Mouse (Mus musculus) layer of hippocampus, postnatal 14 days (tissue): Measurements from ENCODE around the gene Zdhhc1. TPM values are rescaled to one million over a fixed set of nuclear protein-coding genes. Genes with fewer than 3 reads are reported as not detected.

Experiments used
- DNase-seq, 2 experiments: peaks; one replicate each; pipeline ENCODE4 v3.0.0; 2021 to 2022; ENCODE audit warnings: low spot score in 2 of 2, mixed read lengths in 1 of 2
- total RNA-seq, 2 experiments: library from RNA; stranded (reverse); gene quantifications; 2 replicates each; pipeline ENCODE4 v1.2.3; 2021

Zdhhc1 gene
- total RNA-seq, 2 experiments from 2014 or later: 20.8 to 22.4 TPM

GRCm38 (mm10) chr8:105518436-105519313 is 22.0 kb upstream of the Zdhhc1 start, which contains the start of gene Hsd11b2:
Gene Hsd11b2 (plus strand): TSS chr8:105518755.
- DNase-seq: peak; percentile 26 to 35

GRCm38 (mm10) chr8:105517346-105517745 is 20.6 kb upstream of the Zdhhc1 start:
- DNase-seq: no peak

GRCm38 (mm10) chr8:105516018-105516645 is 19.4 kb upstream of the Zdhhc1 start:
- DNase-seq: peak; percentile 74 to 79

- no peak for DNase-seq
These were observed 18.0 kb upstream of the Zdhhc1 start for GRCm38 (mm10) chr8:105514656-105515055.

- no peak for DNase-seq
These were observed 17.5 kb upstream of the Zdhhc1 start for GRCm38 (mm10) chr8:105514194-105514593.

- DNase-seq: no peak
These were observed 13.5 kb upstream of the Zdhhc1 start for GRCm38 (mm10) chr8:105509997-105510735.

- DNase-seq: no peak
These were observed 12.1 kb upstream of the Zdhhc1 start for GRCm38 (mm10) chr8:105508758-105509157.

- DNase-seq: no peak
These were observed 10.3 kb upstream of the Zdhhc1 start for GRCm38 (mm10) chr8:105506977-105507376.

GRCm38 (mm10) chr8:105504617-105505016 is 7.9 kb upstream of the Zdhhc1 start:
- no peak for DNase-seq

GRCm38 (mm10) chr8:105499787-105500186 is 3.1 kb upstream of the Zdhhc1 start:
- DNase-seq: no peak

GRCm38 (mm10) chr8:105495350-105496302 is 1.1 kb downstream of the Zdhhc1 start:
- DNase-seq: no peak

- DNase-seq: no peak
These were observed 2.1 kb downstream of the Zdhhc1 start for GRCm38 (mm10) chr8:105494566-105494965.

GRCm38 (mm10) chr8:105493495-105493894 is 3.2 kb downstream of the Zdhhc1 start:
- no peak for DNase-seq

GRCm38 (mm10) chr8:105489281-105489680 is 7.4 kb downstream of the Zdhhc1 start:
- no peak for DNase-seq

GRCm38 (mm10) chr8:105488082-105488481 is 8.6 kb downstream of the Zdhhc1 start:
- no peak for DNase-seq

GRCm38 (mm10) chr8:105484392-105484791 is 12.3 kb downstream of the Zdhhc1 start:
- no peak for DNase-seq

- no peak for DNase-seq
These were observed 12.7 kb downstream of the Zdhhc1 start for GRCm38 (mm10) chr8:105484030-105484368.

- no peak for DNase-seq
These were observed 13.3 kb downstream of the Zdhhc1 start for GRCm38 (mm10) chr8:105483212-105484029.

GRCm38 (mm10) chr8:105482123-105482522 is 14.6 kb downstream of the Zdhhc1 start:
- DNase-seq: no peak

- no peak for DNase-seq
These were observed 15.2 kb downstream of the Zdhhc1 start for GRCm38 (mm10) chr8:105481453-105481852.
